Mouse (Mus musculus) frontal cortex, adult (tissue): ENCODE measurements at regions not wholly inside any gene's neighbourhood (a gene's known extent, or its start where the extent isn't known, plus 50 kb on each side); places are given as distances from the start of the nearest gene placed in this dataset.

ENCODE experiments used
- ATAC-seq: cut with Nextera tagmentation; 2 replicates; pipeline ENCODE4 v1.9.2; 2017; ENCODE audit warnings: mild to moderate bottlenecking, moderate library complexity, mixed read lengths; ENCODE audit not compliant: low TSS enrichment

DNA sequence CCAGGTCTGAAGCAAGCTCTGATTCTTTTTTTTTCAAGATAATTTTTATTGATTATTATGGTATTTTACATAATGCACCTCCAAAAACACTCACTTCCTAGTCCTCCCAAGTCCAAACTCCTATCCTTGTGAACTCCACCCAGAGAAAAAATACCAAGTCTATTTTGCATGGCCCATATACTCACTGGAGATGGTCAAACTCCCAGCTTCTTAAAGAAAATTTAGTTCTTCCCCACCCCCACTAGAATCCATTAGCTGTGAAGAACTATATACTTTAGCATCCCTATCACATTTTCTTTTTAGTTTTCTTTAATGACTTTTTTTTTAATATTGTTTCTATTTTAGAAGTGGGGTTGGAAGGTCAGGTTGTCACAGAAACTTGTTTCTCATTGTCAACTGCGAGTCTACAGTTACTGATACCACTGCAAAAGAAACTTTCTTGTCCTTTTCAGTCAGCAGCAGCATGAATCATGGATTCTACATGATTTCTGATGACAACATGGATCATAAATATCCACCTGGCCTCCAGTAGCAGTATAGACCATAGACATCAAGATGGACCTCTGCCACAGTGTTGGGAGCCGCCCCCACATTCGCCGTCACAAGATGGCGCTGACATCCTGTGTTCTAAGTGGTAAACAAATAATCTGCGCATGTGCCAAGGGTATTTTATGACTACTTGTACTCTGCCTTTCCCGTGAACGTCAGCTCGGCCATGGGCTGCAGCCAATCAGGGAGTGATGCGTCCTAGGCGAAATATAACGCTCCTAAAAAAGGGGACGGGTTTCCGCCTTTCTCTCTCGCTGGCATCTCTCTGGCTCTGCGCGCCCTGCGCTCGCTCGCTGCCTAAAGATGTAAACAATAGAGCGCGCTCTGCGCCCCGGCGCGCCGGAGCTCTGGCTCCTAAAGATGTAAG, 69.0 kb downstream of the Pgr15l start:
- peak; percentile 50; the same call in 1 of the 2 replicates for ATAC-seq

- ATAC-seq, result no peak
These were observed 69.8 kb downstream of the Pgr15l start for GRCm38 (mm10) chrX:97142237-97142636.

GRCm38 (mm10) chrX:97156155-97156554, 83.8 kb downstream of the Pgr15l start:
- ATAC-seq, result no peak
